Mouse (Mus musculus): ENCODE measurements around the gene Thsd4. TPM values are rescaled to one million over a fixed set of nuclear protein-coding genes. Genes with fewer than 3 reads are reported as not detected.

Gene Thsd4
- polyA plus RNA-seq, 1 experiment from 2014 or later, result 11.4 TPM

DNA sequence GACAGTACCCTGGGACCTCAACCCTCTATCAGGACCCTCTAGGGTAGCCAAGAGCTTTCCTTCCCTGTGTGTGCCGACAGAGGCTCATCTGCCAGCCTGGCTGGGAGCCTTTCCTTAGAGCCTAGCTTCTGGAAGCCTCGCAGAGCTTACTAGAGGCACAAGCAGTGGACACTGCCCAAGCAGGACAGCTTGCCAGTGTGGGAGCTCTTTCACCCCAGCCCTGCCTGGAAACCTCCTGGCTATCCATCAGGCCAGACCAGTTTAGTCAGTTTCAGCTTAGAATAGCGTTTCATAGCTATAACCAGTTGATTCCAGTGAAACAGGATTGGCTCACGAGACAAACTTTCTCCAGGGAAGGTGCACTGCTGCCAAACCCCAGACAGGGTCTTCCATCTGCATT is 215.6 kb downstream of the Thsd4 start:
- H3K4me3 ChIP-seq (ENCODE audit: low read depth, low read length), result no peak overlapping the region
- peaks cover 24% of the 10 kb centered on the region for H3K4me1 ChIP-seq (replicated peaks; ENCODE audit: control insufficient read depth, insufficient read depth, low read length)
- H3K9ac ChIP-seq (ENCODE audit: low read depth, low read length), result 0 out of 2 replicates have a peak overlapping the region, but pooled peaks have one; percentile 7
- WGBS, result 48% methylated on average over 4 of the region's 4 CpGs
- no peak for TF ChIP-seq CTCF (IDR thresholded peaks at IDR 0.05; ENCODE audit: low read depth)
- peaks cover 7% of the 10 kb centered on the region; the same call in 1 of the 2 replicates for H3K36me3 ChIP-seq (ENCODE audit: control insufficient read depth, insufficient read depth)
- ATAC-seq, result no peak
- peak overlapping the region; percentile 83 for H3K27ac ChIP-seq (ENCODE audit: low read depth, low read length)
- H3K27me3 ChIP-seq (replicated peaks; ENCODE audit: control insufficient read depth, insufficient read depth, low read length), result no peaks in the 10 kb centered on the region
- no peak overlapping the region for H3K4me2 ChIP-seq (replicated peaks; ENCODE audit: low read depth)
- no peaks in the 10 kb centered on the region for H3K9me3 ChIP-seq (ENCODE audit: control insufficient read depth)

DNA sequence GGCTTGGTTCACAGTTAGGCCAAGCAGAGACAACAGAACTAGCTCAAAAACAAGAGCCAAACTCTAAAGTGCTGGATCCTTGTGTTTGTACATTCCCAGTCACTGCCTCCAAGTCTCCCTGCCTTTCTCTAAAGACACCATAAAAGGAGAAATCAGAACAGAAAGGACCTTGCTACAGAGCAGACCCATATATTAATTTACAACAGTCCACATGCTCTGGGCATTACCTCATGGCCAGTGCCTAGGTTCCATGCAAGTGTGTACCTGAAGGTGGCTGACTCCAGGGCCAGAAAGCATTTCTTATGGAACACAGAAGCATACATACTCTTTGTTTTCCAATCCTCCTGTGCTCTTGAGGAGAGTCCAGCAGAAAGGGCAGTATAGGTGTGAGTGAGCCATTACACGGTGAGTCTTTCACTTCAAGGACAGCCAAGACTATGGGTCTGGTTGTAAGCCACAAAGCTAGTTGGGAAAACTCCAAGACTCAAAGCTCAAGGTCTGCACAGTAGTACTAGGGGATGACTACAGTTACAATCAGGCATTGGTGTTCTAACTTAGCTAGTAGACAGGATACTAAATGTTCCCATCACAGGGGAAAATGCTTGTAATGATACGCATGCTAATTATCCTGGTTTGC is 216.5 kb downstream of the Thsd4 start:
- ATAC-seq, result peak; percentile 76

DNA sequence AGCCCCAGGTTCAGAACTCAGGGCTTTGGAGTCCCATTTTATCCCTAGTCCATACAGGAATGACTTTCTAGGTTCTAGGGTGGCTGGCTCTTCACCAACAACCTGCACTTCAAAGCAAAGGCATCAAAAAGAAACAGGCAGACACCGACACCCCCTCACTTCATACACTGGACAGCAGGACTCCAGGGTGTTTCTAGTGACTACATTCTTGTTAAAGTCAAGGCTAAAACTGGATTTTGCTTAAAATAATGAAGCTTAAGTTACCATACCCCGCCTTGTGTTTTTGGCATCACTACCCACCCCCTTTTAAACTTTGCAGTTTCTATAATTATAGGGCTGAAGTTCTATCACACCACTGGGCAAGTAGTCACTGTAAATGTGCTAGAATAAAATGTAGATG is 225.6 kb downstream of the Thsd4 start:
- 95% methylated on average over 2 of the region's 2 CpGs for WGBS
- Histone ChIP-seq H3K27me3 (replicated peaks; ENCODE audit: control insufficient read depth, insufficient read depth, low read length) (no peaks in the 10 kb centered on the region), H3K36me3 (ENCODE audit: control insufficient read depth, insufficient read depth) (no peaks in the 10 kb centered on the region), H3K9ac (ENCODE audit: low read depth, low read length) (no peak overlapping the region), H3K9me3 (ENCODE audit: control insufficient read depth) (no peaks in the 10 kb centered on the region; the same call in 1 of the 2 replicates), H3K4me1 (replicated peaks; ENCODE audit: control insufficient read depth, insufficient read depth, low read length) (no peaks in the 10 kb centered on the region), H3K27ac (ENCODE audit: low read depth, low read length) (no peak overlapping the region), H3K4me2 (replicated peaks; ENCODE audit: low read depth) (no peak overlapping the region), H3K4me3 (ENCODE audit: low read depth, low read length) (no peak overlapping the region)
- no peak for TF ChIP-seq CTCF (IDR thresholded peaks at IDR 0.05; ENCODE audit: low read depth)
- ATAC-seq, result no peak

More for the DNA sequence above, 216.5 kb downstream of the Thsd4 start:
- Histone ChIP-seq H3K36me3 (ENCODE audit: control insufficient read depth, insufficient read depth) (peaks cover 7% of the 10 kb centered on the region; the same call in 1 of the 2 replicates), H3K4me1 (replicated peaks; ENCODE audit: control insufficient read depth, insufficient read depth, low read length) (peaks cover 19% of the 10 kb centered on the region), H3K9me3 (ENCODE audit: control insufficient read depth) (no peaks in the 10 kb centered on the region; the same call in 1 of the 2 replicates), H3K4me3 (ENCODE audit: low read depth, low read length) (no peak overlapping the region), H3K9ac (ENCODE audit: low read depth, low read length) (no peak overlapping the region), H3K4me2 (replicated peaks; ENCODE audit: low read depth) (no peak overlapping the region), H3K27ac (ENCODE audit: low read depth, low read length) (peak overlapping the region; percentile 83), H3K27me3 (replicated peaks; ENCODE audit: control insufficient read depth, insufficient read depth, low read length) (no peaks in the 10 kb centered on the region)
- peak; percentile 29; the same call in 1 of the 2 replicates for TF ChIP-seq CTCF (IDR thresholded peaks at IDR 0.05; ENCODE audit: low read depth)
- WGBS, result 79% methylated on average over 2 of the region's 2 CpGs

DNA sequence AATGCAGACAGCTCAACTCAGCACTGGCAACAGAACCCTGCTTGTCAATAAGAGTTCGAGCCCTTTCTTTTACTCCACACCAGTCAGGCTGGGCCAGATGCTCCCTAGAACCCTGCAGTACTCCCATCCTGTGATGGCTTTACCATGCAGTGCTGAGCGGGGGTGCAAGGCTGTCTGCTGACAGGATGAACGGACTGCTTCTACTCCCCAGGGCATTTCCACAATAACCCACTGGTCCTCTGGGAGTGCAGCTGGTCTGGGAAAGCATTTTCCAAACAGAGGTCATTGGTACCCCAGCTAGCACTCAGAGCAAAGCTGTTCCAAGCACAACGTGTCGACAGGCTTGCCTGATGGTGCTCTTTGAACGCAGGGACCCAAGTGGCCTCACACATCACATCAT is 226.6 kb downstream of the Thsd4 start:
- ATAC-seq, result no peak
- Histone ChIP-seq H3K4me2 (replicated peaks; ENCODE audit: low read depth) (no peak overlapping the region), H3K9me3 (ENCODE audit: control insufficient read depth) (no peaks in the 10 kb centered on the region), H3K9ac (ENCODE audit: low read depth, low read length) (no peak overlapping the region), H3K36me3 (ENCODE audit: control insufficient read depth, insufficient read depth) (no peaks in the 10 kb centered on the region), H3K4me3 (ENCODE audit: low read depth, low read length) (no peak overlapping the region), H3K4me1 (replicated peaks; ENCODE audit: control insufficient read depth, insufficient read depth, low read length) (0 out of 2 replicates have a peak, but pooled peaks cover 3% of the 10 kb centered on the region), H3K27ac (ENCODE audit: low read depth, low read length) (peak overlapping the region; percentile 16; the same call in 1 of the 2 replicates), H3K27me3 (replicated peaks; ENCODE audit: control insufficient read depth, insufficient read depth, low read length) (no peaks in the 10 kb centered on the region)
- 52% methylated on average over 6 of the region's 6 CpGs for WGBS
- no peak for TF ChIP-seq CTCF (IDR thresholded peaks at IDR 0.05; ENCODE audit: low read depth)

DNA sequence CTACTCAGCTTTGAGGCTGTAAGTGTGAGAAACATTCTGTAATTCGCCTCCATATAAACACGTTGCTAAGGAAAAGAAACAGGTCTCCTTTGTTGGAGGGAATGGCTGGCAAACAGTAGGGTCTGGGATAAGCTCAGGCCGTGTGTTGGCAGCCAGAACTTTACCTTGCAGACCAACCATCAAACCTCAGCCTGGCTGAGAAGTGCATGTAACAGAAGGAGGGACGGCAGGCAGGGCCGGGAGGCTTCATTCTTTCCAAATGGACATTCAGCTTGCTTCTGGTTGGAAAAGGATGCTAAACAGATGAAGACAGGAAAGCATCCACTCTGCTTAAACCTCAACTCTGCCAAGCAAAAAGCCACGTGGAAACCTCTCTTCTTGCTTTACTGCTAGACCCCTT is 228.7 kb downstream of the Thsd4 start:
- no peak overlapping the region for H3K4me3 ChIP-seq (ENCODE audit: low read depth, low read length)
- ATAC-seq, result no peak
- 78% methylated on average over 6 of the region's 6 CpGs for WGBS
- no peak overlapping the region for H3K4me2 ChIP-seq (replicated peaks; ENCODE audit: low read depth)
- H3K36me3 ChIP-seq (ENCODE audit: control insufficient read depth, insufficient read depth), result no peaks in the 10 kb centered on the region
- 0 out of 2 replicates have a peak, but pooled peaks cover 5% of the 10 kb centered on the region for H3K4me1 ChIP-seq (replicated peaks; ENCODE audit: control insufficient read depth, insufficient read depth, low read length)
- no peak overlapping the region for H3K9ac ChIP-seq (ENCODE audit: low read depth, low read length)
- no peaks in the 10 kb centered on the region for H3K9me3 ChIP-seq (ENCODE audit: control insufficient read depth)
- H3K27me3 ChIP-seq (replicated peaks; ENCODE audit: control insufficient read depth, insufficient read depth, low read length), result no peaks in the 10 kb centered on the region
- TF ChIP-seq CTCF (IDR thresholded peaks at IDR 0.05; ENCODE audit: low read depth), result no peak
- no peak overlapping the region for H3K27ac ChIP-seq (ENCODE audit: low read depth, low read length)

DNA sequence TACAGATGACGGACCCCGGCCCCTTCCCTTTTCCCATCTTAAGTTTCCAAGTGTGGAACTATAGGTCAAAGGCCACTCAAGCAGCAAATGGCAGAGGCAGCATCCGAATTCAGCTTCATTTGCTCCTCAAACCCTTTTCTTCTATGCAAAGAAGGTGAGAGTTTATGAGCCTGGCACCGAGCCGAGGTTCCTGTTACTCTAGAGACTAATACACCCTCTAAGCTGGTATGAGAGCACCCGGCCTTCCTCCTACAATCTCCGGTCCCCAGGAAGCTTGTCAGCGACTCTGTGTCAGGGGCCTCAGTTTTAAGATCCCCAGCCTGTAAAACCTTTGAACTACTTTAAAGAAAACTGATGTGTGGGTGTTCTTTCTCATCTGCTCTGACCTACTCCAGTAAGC is 231.1 kb downstream of the Thsd4 start:
- H3K4me2 ChIP-seq (replicated peaks; ENCODE audit: low read depth), result no peak overlapping the region
- H3K4me3 ChIP-seq (ENCODE audit: low read depth, low read length), result no peak overlapping the region
- H3K27me3 ChIP-seq (replicated peaks; ENCODE audit: control insufficient read depth, insufficient read depth, low read length), result no peaks in the 10 kb centered on the region

More for the DNA sequence above, 231.1 kb downstream of the Thsd4 start:
- H3K9ac ChIP-seq (ENCODE audit: low read depth, low read length), result no peak overlapping the region
- peak; percentile 68 for ATAC-seq
- 64% methylated on average over 8 of the region's 8 CpGs for WGBS
- no peak for TF ChIP-seq CTCF (IDR thresholded peaks at IDR 0.05; ENCODE audit: low read depth)
- 0 out of 2 replicates have a peak, but pooled peaks cover 9% of the 10 kb centered on the region for H3K4me1 ChIP-seq (replicated peaks; ENCODE audit: control insufficient read depth, insufficient read depth, low read length)
- peak overlapping the region; percentile 43 for H3K27ac ChIP-seq (ENCODE audit: low read depth, low read length)
- no peaks in the 10 kb centered on the region for H3K36me3 ChIP-seq (ENCODE audit: control insufficient read depth, insufficient read depth)
- H3K9me3 ChIP-seq (ENCODE audit: control insufficient read depth), result no peaks in the 10 kb centered on the region
